Mouse (Mus musculus): ENCODE measurements around the gene Olfr1120.

DNA sequence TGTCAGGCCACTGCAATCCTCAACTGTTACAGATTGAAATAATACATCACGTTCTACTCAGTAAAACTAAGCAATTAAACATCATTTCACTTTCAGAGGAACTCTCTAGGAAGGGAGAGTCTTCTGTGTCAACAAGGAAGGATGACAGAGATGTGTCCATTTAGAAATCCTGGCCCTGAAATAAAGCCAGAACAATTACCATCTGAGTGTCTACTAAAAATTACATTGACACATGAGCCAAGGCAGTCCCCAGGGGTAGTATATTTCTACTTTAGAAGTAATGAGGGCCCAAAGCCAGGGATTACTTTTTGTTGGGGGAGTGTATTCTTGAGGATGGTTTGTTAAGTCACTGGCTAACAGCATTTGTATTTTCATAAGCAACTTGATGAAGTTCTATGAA, 47.3 kb upstream of the Olfr1120 start, which contains the start of gene Olfr1118:
- TF ChIP-seq CTCF (IDR thresholded peaks at IDR 0.05; ENCODE audit: control insufficient read depth, insufficient read depth, insufficient replicate concordance, low read depth, low read length) (no peak), POLR2A (IDR thresholded peaks at IDR 0.05; ENCODE audit: control insufficient read depth, low read depth, low read length) (no peak)
